Mouse (Mus musculus) stomach, postnatal 0 days (tissue): Measurements from ENCODE around the gene Naaladl2.

Experiments used
- CTCF ChIP-seq: IDR thresholded peaks from 2 replicates; pipeline ENCODE4 v1.5.1; 2016; ENCODE audit warnings: antibody characterized with exemption, low read depth, mild to moderate bottlenecking, moderate library complexity
- EP300 ChIP-seq: optimal IDR thresholded peaks from 2 replicates; pipeline ENCODE3; 2016; ENCODE audit warnings: antibody characterized with exemption

- TF ChIP-seq CTCF (no peak), EP300 (no peak)
These were observed 35.1 kb downstream of the Naaladl2 start for GRCm38 (mm10) chr3:25108997-25109396.
